Mouse (Mus musculus) spleen, adult 2 months (tissue): ENCODE measurements around the gene Gm39566. TPM values are rescaled to one million over a fixed set of nuclear protein-coding genes. Genes with fewer than 3 reads are reported as not detected.

Source experiments
- DNase-seq, 2 experiments: peaks; one replicate each; pipeline versions ENCODE4 v3.0.0 to v3.0.0-alpha.2; 2012 to 2021; ENCODE audit warnings: low spot score in 2 of 2, low read depth in 1 of 2
- H3K27ac ChIP-seq: fragments of 200-500 bp; 2 replicates; pipeline ENCODE4 v1.5.1; 2012; ENCODE audit warnings: low read length, inconsistent platforms; ENCODE audit not compliant: insufficient read depth
- H3K27me3 ChIP-seq: fragments of 200-500 bp; 2 replicates; pipeline ENCODE4 v1.6.1; 2012; ENCODE audit warnings: mild to moderate bottlenecking, moderate library complexity, low read length, inconsistent platforms; ENCODE audit not compliant: control insufficient read depth, insufficient read depth
- H3K36me3 ChIP-seq: fragments of 200-500 bp; 2 replicates; pipeline ENCODE4 v1.6.1; 2012; ENCODE audit warnings: mild to moderate bottlenecking, low read length, inconsistent platforms; ENCODE audit not compliant: control insufficient read depth, insufficient read depth
- H3K4me1 ChIP-seq: fragments of 200-500 bp; 2 replicates; pipeline ENCODE4 v1.6.1; 2011; ENCODE audit warnings: inconsistent platforms; ENCODE audit not compliant: control insufficient read depth, insufficient read depth, insufficient read length
- H3K4me3 ChIP-seq: fragments of 200-500 bp; 2 replicates; pipeline ENCODE4 v1.5.1; 2011; ENCODE audit warnings: mild to moderate bottlenecking, inconsistent platforms; ENCODE audit not compliant: insufficient read depth, insufficient read length; ENCODE audit errors: extremely low read depth
- CTCF ChIP-seq: fragments of 200-500 bp; IDR thresholded peaks from 2 replicates; pipeline ENCODE4 v1.5.1; 2011; ENCODE audit warnings: mild to moderate bottlenecking, inconsistent platforms; ENCODE audit not compliant: insufficient read depth, insufficient read length, insufficient replicate concordance; ENCODE audit errors: extremely low read depth
- POLR2A ChIP-seq: fragments of 200-500 bp; IDR thresholded peaks from 2 replicates; pipeline ENCODE4 v1.6.1; 2011; ENCODE audit warnings: low read depth, low read length, inconsistent platforms
- WGBS: fragments of 180-500 bp; shearing (Covaris S2); methylation state at CpG from one replicate; pipeline ENCODE4 v1.1.7; 2018; 5-methylcytosine and 5-hydroxymethylcytosine counted together
- polyA plus RNA-seq: library from polyadenylated mRNA; depleted of rRNA; stranded (reverse); fragments of >200 nt; gene quantifications from 2 replicates; pipeline ENCODE4 v1.2.3, GENCODE M21; 2012

The Gm39566 gene
- polyA plus RNA-seq, 1 experiment, result not detected

- no peak for TF ChIP-seq CTCF
- TF ChIP-seq POLR2A, result no peak
- Histone ChIP-seq H3K4me1 (peaks cover 10% of the 10 kb centered on the region), H3K4me3 (peak overlapping the region; percentile 27; the same call in 1 of the 2 replicates), H3K27ac (no peak overlapping the region), H3K36me3 (no peaks in the 10 kb centered on the region), H3K27me3 (peaks cover 13% of the 10 kb centered on the region)
- 9% methylated on average over 44 of the region's 48 CpGs for WGBS
- DNase-seq, result peak in 1 of 2 experiments; percentile 39
Observed at GRCm38 (mm10) chr11:69834001-69834549, 19.0 kb upstream of the Gm39566 start.

GRCm38 (mm10) chr11:69833554-69833953 lies 18.5 kb upstream of the Gm39566 start:
- Histone ChIP-seq H3K27me3 (peaks cover 13% of the 10 kb centered on the region), H3K27ac (no peak overlapping the region), H3K4me1 (peaks cover 10% of the 10 kb centered on the region), H3K36me3 (no peaks in the 10 kb centered on the region), H3K4me3 (peak overlapping the region; percentile 27; the same call in 1 of the 2 replicates)
- TF ChIP-seq CTCF (no peak), POLR2A (no peak)
- 43% methylated on average over 8 of the region's 8 CpGs for WGBS
- no peak for DNase-seq

GRCm38 (mm10) chr11:69828832-69829231 lies 13.7 kb upstream of the Gm39566 start:
- no peak overlapping the region for H3K4me3 ChIP-seq
- H3K4me1 ChIP-seq, result no peaks in the 10 kb centered on the region
- H3K27ac ChIP-seq, result no peak overlapping the region
- 88% methylated on average over 5 of the region's 5 CpGs for WGBS
- H3K36me3 ChIP-seq, result no peaks in the 10 kb centered on the region
- H3K27me3 ChIP-seq, result no peaks in the 10 kb centered on the region
- DNase-seq, result no peak
- no peak for TF ChIP-seq CTCF

- no peak for DNase-seq
- 90% methylated on average over 2 of the region's 2 CpGs for WGBS
- TF ChIP-seq POLR2A, result no peak
- no peak for TF ChIP-seq CTCF
Observed at GRCm38 (mm10) chr11:69823456-69823855, 8.4 kb upstream of the Gm39566 start.

GRCm38 (mm10) chr11:69822080-69822479 lies 7.0 kb upstream of the Gm39566 start, which contains the start of gene Spem1:
Gene Spem1 (minus strand): TSS chr11:69822180.
- 85% methylated on average over 3 of the region's 3 CpGs for WGBS
- Histone ChIP-seq H3K36me3 (no peaks in the 10 kb centered on the region), H3K27ac (no peak within 1 kb of the TSS), H3K4me3 (no peak within 1 kb of the TSS), H3K4me1 (no peaks in the 10 kb centered on the region), H3K27me3 (no peaks in the 10 kb centered on the region)
- no peak for DNase-seq
- TF ChIP-seq POLR2A (no peak), CTCF (no peak)

More at GRCm38 (mm10) chr11:69823456-69823855, 8.4 kb upstream of the Gm39566 start:
- H3K4me3 ChIP-seq, result no peak overlapping the region
- H3K4me1 ChIP-seq, result no peaks in the 10 kb centered on the region
- H3K27me3 ChIP-seq, result no peaks in the 10 kb centered on the region
- H3K27ac ChIP-seq, result no peak overlapping the region
- no peaks in the 10 kb centered on the region for H3K36me3 ChIP-seq

GRCm38 (mm10) chr11:69818871-69819270 lies 3.8 kb upstream of the Gm39566 start:
- no peaks in the 10 kb centered on the region for H3K4me1 ChIP-seq
- H3K4me3 ChIP-seq, result no peak overlapping the region
- no peaks in the 10 kb centered on the region for H3K27me3 ChIP-seq
- TF ChIP-seq CTCF, result no peak
- TF ChIP-seq POLR2A, result no peak
- 65% methylated on average over 8 of the region's 8 CpGs for WGBS
- no peak overlapping the region for H3K27ac ChIP-seq
- H3K36me3 ChIP-seq, result no peaks in the 10 kb centered on the region
- DNase-seq, result no peak

- Histone ChIP-seq H3K4me1 (no peaks in the 10 kb centered on the region), H3K27me3 (no peaks in the 10 kb centered on the region), H3K27ac (no peak within 1 kb of the TSS), H3K4me3 (no peak within 1 kb of the TSS), H3K36me3 (no peaks in the 10 kb centered on the region)
- TF ChIP-seq POLR2A (no peak), CTCF (no peak)
- DNase-seq, result no peak
- WGBS, result 81% methylated on average over 2 of the region's 2 CpGs
Observed at GRCm38 (mm10) chr11:69818365-69818764, 3.3 kb upstream of the Gm39566 start, which contains the start of gene Spem2. Gene Spem2 (minus strand): TSS chr11:69818465.
